Mouse (Mus musculus) bone marrow macrophage, adult 2 months (primary cell): ENCODE data around the gene Uqcr11. TPM values are rescaled to one million over a fixed set of nuclear protein-coding genes. Genes with fewer than 3 reads are reported as not detected.
A peak's percentile ranks its signal among the peaks of the same experiment; 100 is the strongest.

Experiments
- H3K27ac ChIP-seq: 2 replicates; pipeline ENCODE4 v1.5.1; 2012; ENCODE audit warnings: low read depth, low read length; ENCODE audit not compliant: insufficient read depth
- H3K4me1 ChIP-seq: 2 replicates; pipeline ENCODE4 v1.6.1; 2012; ENCODE audit warnings: low read length; ENCODE audit not compliant: control insufficient read depth, insufficient read depth
- H3K4me3 ChIP-seq: 2 replicates; pipeline ENCODE4 v1.5.1; 2012; ENCODE audit warnings: mild to moderate bottlenecking, low read length, moderate library complexity; ENCODE audit not compliant: insufficient read depth
- CTCF ChIP-seq: IDR thresholded peaks from 2 replicates; pipeline ENCODE4 v1.5.1; 2012; ENCODE audit warnings: low read depth, mild to moderate bottlenecking, low read length, moderate library complexity
- POLR2A ChIP-seq: IDR thresholded peaks from 2 replicates; pipeline ENCODE4 v1.6.1; 2012; ENCODE audit warnings: mild to moderate bottlenecking, low read depth, low read length, borderline replicate concordance
- polyA plus RNA-seq: library from polyadenylated mRNA; stranded (reverse); fragments of >200 nt; gene quantifications from 2 replicates; pipeline ENCODE4 v1.2.4, GENCODE M21; 2012; ENCODE audit not compliant: missing spikeins, insufficient read depth, insufficient read length

The Uqcr11 gene
- polyA plus RNA-seq, 1 experiment, result 175 TPM

GRCm38 (mm10) chr10:80382641-80383365, 23.8 kb downstream of the Uqcr11 start:
- Histone ChIP-seq H3K27ac (no peak overlapping the region), H3K4me3 (no peak overlapping the region), H3K4me1 (peaks cover 9% of the 10 kb centered on the region)
- no peak for TF ChIP-seq POLR2A
- TF ChIP-seq CTCF, result no peak

- TF ChIP-seq CTCF (peak; percentile 45), POLR2A (no peak)
- Histone ChIP-seq H3K27ac (no peak overlapping the region), H3K4me3 (no peak overlapping the region), H3K4me1 (no peaks in the 10 kb centered on the region)
These were observed 28.9 kb downstream of the Uqcr11 start for GRCm38 (mm10) chr10:80377716-80378115.

GRCm38 (mm10) chr10:80376160-80376559, 30.5 kb downstream of the Uqcr11 start:
- TF ChIP-seq CTCF (peak; percentile 84), POLR2A (no peak)
- H3K27ac ChIP-seq, result no peak overlapping the region
- no peak overlapping the region for H3K4me3 ChIP-seq
- no peaks in the 10 kb centered on the region for H3K4me1 ChIP-seq

- no peak overlapping the region for H3K4me3 ChIP-seq
- peak; percentile 56; the same call in 1 of the 2 replicates for TF ChIP-seq CTCF
- no peak for TF ChIP-seq POLR2A
- H3K27ac ChIP-seq, result no peak overlapping the region
- H3K4me1 ChIP-seq, result no peaks in the 10 kb centered on the region
These were observed 32.6 kb downstream of the Uqcr11 start for GRCm38 (mm10) chr10:80374063-80374462.

GRCm38 (mm10) chr10:80372706-80373105, 33.9 kb downstream of the Uqcr11 start:
- no peaks in the 10 kb centered on the region for H3K4me1 ChIP-seq

GRCm38 (mm10) chr10:80371983-80372382, 34.6 kb downstream of the Uqcr11 start:
- H3K4me3 ChIP-seq, result no peak overlapping the region

More at GRCm38 (mm10) chr10:80372706-80373105, 33.9 kb downstream of the Uqcr11 start:
- H3K27ac ChIP-seq, result no peak overlapping the region
- TF ChIP-seq CTCF, result no peak
- TF ChIP-seq POLR2A, result no peak
- H3K4me3 ChIP-seq, result no peak overlapping the region

GRCm38 (mm10) chr10:80371411-80371966, 35.1 kb downstream of the Uqcr11 start:
- no peak for TF ChIP-seq CTCF
- no peak for TF ChIP-seq POLR2A
- H3K4me1 ChIP-seq, result no peaks in the 10 kb centered on the region
- H3K4me3 ChIP-seq, result no peak overlapping the region
- no peak overlapping the region for H3K27ac ChIP-seq

More at GRCm38 (mm10) chr10:80371983-80372382, 34.6 kb downstream of the Uqcr11 start:
- Histone ChIP-seq H3K4me1 (no peaks in the 10 kb centered on the region), H3K27ac (no peak overlapping the region)
- TF ChIP-seq CTCF, result no peak
- TF ChIP-seq POLR2A, result no peak

- Histone ChIP-seq H3K4me1 (no peaks in the 10 kb centered on the region), H3K27ac (no peak overlapping the region), H3K4me3 (no peak overlapping the region)
- TF ChIP-seq CTCF (no peak), POLR2A (no peak)
These were observed 36.5 kb downstream of the Uqcr11 start for GRCm38 (mm10) chr10:80369995-80370747.

- H3K4me1 ChIP-seq, result no peaks in the 10 kb centered on the region
- H3K4me3 ChIP-seq, result no peak overlapping the region
- no peak overlapping the region for H3K27ac ChIP-seq
- TF ChIP-seq CTCF (no peak), POLR2A (no peak)
These were observed 38.2 kb downstream of the Uqcr11 start for GRCm38 (mm10) chr10:80368392-80368791.

- H3K27ac ChIP-seq, result no peak overlapping the region
- TF ChIP-seq CTCF (no peak), POLR2A (no peak)
- H3K4me3 ChIP-seq, result no peak overlapping the region
- H3K4me1 ChIP-seq, result no peaks in the 10 kb centered on the region
These were observed 38.7 kb downstream of the Uqcr11 start for GRCm38 (mm10) chr10:80367954-80368353.
